Mouse (Mus musculus) thymus, postnatal 10 days (tissue): ENCODE measurements around the gene Ankrd10.
"Not testable (repeated sequence)": the region's sequence is repeated elsewhere in the genome, so short reads cannot be mapped to it uniquely, and the experiment has no call there.

Experiments used
- DNase-seq, 2 experiments: peaks; one replicate each; pipeline ENCODE4 v3.0.0; 2021; ENCODE audit warnings: low spot score in 2 of 2

Ankrd10 gene

DNA sequence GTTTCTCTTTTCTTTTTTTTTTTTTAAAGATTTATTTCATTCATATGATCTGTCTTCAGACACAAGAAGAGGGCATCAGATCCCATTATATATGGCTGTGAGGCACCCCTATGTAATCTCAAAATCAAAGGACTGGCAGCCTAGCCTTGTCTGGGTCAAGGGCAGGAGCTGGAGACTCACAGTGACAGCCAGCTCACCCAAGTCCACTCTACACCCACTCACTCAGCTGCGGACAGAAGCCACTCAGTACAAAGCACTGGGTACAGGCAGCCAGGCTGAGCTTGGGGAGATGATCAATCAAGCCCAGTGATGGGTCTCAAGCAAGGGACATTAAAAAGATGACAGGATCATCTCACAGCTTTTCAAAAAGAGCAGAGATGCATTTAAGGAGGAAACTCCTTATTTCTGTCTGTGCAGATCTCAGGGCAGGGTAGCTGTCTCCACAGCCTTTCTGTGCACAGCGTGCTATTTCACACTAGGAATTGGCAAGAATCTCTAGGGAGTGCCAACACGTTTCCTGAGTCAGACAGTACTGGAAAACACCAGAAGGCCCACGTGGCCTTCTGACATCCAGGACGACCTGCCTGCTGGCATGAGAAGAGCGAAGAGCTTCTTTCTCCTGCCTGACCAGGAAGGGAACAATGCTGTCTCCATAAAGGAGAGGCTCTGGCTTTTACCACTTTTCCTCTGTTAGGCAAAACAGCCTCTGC is 21.3 kb downstream of the Ankrd10 start:
- no peak for DNase-seq

DNA sequence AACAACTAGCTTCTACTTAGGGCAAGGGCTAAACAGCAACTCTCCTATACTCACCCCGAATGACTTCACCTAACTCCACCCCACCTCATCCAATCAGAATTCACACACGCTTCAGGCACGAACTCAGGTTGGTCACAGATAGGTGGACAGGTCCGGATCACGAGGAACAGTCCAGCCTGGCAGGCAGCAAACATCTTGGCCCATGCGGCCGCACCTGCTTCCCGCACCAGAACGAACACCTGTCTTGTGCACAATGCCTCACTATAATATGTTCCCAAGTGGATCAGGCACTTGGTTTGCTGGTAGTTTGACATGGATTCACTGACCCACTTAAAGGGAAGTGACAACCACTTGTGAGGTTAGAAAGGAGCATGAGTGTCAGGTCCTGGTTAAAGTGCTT is 26.7 kb downstream of the Ankrd10 start:
- DNase-seq = no peak

DNA sequence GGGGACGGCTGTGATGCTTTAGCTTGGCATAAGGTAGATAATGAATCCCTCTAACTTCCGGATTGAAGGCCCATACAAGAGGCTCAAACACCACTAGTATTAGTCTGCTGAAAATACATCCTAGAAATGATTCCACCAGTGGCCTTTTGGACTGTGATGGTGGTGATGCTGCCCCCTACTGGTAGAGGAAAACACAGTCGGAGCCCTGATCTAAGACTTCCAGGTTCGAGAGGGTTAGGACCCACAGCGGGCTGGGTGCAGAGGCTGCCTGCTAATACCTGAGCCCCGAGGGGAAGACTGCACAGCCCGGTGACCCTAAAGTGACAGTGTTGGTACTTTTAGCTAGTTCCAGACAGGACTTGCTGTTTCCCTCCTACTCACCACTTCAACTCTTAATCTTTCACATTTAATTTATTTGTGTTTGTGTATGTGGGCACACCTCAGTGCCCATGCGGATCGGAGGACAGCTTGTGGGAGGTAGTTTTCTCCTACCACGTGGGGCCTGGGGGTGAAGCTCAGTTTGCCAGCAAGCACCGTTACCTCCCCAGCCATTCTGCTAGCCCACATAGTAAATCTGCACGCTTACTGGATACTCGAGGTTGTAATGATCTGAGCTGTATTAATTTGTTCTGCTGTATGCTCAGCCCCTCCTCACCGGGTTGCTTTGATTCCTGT is 33.4 kb downstream of the Ankrd10 start:
- peak; percentile 51 to 82 for DNase-seq

DNA sequence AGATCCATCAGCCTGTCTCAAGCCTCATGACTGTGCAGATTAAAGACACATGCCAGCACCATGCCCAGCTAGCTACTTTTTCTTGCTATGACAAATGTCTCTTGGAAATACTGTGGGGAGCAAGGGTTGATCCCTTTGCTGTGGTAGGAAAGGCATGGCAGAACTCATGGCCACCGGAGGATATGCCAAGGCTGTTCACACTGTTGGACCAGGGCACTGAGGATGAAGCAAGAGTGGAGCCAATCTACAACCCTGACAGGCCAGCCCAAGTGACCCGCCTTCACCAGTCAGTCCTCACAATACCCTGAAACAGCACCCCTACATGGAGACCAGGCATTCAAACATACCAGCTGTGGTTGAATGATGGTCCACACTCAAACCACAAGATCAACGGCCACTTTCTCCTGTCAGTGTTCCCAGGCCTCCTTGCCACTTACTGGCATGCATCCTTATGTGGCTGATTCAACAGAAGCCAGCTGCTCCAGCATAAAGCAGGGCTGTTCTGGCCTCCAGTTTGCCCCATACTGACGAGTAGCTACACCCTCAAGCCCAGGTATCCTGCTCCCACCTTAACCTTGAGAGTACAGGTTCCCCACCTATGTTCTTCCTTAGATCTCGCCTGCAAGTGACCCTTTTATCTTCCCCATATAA is 35.1 kb downstream of the Ankrd10 start:
- DNase-seq = no peak

DNA sequence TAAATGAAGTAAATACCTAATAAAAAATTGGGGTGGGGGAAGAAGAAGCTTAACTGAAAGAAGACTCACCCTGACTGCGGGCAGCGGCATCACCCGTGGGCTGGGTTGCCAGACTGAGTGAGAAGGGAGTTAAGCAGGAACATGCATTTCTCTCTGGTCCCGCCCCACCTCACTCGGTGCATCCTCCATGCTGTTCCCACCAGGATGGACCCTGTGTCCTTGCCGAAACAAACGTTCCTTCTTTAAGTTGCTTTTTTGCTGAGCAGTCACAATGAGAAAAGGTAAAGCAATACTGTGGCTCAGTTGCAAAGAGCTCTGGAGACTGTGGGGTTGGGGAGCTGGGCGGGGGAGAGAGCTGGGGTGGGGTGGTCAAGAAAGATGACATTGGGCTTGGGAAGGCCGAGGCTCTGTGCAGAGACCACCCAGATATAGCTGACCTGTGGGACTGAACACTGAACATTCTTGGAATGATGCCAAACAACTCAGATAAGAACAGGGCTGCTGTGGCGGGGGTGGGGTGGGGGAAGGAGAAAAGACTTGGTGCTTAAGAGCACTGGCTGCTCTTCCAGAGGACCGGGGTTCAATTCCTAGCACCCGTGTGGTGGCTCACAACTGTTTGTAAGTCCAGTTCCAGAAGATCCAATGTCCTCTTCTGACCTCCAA is 42.2 kb downstream of the Ankrd10 start:
- DNase-seq = no peak

DNA sequence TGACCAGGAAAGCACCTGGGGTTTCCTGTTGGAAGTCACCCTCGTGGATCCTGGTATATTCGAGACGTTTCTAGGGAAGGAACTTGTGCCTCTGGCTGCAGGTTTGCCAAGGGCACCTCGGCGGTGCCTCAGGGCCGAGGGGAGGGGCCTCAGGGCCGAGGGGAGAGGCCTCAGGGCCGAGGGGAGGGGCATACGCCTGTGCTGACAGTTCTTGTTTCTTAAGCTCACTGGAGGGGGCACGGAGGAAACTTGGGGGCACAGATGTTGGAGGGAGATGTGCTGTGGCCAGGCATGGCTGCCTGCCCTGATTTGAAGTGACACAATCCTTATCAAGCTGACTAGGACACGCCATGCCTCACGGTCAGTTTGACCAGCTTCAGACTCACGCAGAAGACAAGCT is 43.3 kb downstream of the Ankrd10 start:
- DNase-seq = no peak

DNA sequence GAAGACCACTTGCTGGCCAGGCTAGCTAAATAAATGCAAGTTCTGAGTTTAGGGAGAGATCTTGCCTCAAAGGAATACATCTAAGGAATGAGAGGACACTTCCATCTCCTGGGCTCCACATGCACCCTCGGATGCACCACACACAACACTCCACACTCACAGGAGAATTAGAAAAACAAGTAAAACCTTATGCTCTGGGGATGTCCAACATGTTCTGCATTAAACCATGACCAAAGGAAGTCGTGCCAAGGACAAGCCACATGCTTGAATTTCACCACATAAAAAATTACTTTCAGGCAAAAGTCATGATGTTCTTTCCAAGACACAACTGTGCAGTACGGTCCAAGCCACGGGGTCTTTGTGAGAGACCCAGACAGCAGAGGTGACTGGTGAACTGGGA is 43.7 kb downstream of the Ankrd10 start:
- no peak for DNase-seq

DNA sequence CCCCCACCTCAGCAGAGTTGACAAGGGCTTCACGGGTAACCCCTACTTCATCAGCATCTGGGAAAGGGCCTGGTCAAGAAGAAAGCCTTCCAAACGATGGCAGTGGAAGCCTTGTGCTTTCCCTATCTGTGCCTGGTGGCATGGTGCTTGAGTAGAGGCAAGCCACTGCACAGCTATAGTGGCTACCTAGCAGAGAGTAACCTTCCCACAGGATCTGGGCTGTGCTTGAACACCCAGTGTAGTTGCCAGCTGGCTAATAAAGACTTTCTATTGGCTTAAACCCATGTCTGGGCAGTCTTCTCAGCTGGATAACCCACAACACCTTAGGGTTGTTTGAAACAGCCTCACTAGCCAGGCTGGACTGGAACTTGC is 49.2 kb downstream of the Ankrd10 start:
- DNase-seq = no peak

DNA sequence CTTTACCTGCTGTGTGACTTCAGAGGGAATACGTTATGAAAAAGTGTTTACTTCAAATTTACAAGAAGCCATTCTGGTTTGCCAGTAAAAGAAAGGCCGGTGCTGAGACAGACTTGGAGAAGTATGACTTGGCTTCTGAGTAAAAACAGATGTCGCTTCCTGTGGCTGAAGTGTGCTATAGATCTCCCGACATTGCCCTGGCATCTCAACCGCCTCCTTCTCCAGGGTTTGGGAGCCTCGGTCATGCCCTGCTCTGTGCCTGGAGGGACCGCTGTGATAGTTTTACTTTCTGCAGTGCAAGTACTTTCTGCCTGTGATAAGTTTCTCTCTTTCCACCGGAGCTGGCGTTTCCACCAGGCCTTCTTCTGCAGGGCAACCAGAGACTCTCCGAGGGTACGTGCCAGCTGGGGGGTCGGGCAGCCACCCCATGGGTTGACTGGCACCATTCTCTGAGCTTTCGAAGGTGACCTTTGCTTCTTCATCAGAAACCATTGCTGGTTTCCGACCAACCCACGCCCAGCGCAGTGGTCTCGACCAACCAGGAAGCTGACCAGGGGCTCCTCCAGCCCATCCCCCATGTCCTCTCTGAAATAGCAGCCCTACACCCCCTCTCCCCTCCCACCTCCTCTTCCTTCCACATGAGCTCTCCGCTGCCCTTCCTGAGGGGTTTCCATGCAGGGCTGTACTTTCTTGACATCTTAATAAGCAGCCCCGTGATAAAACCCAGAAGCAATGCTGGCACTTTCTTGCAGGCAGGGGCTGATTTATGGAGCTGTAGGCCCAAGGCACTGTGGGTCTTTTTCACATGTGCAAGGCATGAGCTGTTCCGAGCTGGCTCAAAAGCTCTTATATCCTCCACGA is 49.8 kb downstream of the Ankrd10 start:
- no peak for DNase-seq

DNA sequence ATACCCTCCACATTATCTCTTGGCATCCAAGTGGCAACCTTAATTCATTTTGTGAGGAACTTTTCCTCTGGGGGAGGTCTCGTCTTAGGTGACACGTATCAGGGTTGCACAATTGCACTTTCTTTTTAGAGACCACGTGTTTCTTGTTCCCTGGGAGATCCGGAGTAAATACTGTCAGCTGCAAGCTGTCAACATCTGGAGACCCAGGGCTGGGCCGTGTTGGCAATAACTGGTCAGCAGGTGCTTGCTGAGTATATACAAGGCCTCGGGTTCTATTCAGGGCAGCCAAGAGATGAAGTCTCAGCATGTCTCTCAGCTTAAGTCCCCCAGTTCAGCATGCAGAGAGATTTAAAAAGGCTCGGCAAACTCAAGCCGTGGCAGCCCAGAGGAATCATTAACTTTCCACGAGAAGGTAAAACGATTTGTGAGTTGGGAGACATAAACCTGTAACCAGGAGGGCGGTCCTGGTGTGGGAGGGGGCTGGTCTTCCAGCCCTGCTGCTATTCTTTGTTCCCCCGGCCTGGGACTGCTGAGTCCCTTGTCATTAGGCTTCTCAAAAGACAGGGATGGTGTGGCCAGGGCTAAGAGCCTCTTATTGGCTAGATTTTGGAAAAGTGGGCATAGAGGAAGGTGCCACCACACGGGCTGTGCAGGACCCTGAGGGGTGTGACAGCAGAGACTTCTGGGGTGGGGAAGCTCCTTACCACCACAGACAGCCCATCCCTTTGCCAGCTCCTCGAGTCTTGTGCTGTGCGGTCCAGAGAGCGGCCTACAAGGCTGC is 59.8 kb downstream of the Ankrd10 start:
- DNase-seq = no peak

DNA sequence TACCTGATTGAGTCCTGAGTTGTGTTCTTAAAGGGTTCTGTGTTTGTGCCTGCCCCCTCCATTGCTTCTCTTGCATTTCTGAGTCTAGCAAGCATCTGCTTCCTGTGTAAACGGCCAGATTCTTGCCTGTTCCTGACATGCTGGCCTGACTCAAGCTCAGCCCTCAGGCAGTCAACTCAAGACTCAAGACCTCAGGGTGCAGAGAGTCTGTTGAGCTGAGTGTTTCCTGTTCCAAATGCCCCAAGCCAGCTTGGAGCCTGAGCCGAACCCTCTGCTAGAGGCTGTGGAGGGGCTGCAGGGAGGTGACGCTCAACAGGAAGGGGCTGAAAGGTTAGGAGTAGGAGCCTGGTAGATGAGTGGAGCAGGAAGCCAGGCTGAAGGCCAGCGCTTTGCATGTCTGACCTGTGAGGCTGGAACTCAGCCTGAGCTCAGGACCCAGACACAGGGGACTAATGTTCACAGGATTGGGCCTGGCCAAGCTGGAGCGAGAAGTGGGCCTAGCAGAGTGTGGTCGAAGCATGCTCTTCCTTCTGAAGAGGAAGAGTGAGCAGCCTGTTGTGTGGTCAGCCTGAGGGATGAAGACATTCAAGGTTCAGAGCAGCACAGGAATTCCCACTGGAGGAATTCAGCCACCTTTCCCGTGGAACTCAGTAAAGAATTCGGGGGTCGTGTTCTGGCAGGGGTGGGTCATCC is 60.5 kb downstream of the Ankrd10 start:
- DNase-seq = peak in 1 of 2 experiments; percentile 34

DNA sequence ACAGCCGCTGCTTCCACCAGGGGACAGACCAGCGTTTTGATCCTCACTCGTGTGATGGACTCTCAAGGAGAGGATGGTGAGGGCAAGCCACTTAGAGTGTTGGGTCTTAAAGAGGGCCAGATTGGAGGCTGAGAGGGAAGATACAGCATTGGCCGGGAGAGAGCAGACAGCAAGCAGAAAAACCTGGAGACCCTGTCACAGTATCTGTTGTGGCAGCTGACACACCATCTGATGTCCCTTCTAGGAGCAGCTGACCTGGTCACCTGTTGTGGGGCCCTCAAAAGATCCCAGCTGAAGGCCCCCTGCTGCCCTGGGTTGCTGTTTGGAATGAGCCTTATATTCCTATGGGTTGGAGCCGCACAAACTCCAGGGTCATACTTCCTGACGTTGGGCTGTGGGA is 63.1 kb downstream of the Ankrd10 start:
- DNase-seq = no peak

DNA sequence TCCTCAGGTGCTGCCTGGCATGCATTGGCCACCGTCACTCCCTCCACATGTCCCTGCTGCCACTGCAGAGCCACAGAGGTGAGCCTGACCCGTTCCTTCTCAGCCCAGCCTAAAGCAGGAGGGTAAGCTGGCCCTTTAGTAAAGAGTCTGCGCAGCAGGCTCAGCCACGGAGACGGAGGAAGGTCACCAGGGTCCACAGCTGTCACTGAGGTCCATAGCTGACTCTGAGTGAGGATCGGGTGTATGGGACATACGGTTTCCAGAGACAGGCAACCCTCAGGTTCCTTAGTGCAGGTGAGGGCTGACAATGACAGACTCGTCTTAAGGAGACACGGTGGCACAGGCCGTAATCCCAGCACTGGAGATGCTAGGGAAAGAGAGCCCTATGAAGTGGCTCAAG is 63.6 kb downstream of the Ankrd10 start:
- DNase-seq = no peak

DNA sequence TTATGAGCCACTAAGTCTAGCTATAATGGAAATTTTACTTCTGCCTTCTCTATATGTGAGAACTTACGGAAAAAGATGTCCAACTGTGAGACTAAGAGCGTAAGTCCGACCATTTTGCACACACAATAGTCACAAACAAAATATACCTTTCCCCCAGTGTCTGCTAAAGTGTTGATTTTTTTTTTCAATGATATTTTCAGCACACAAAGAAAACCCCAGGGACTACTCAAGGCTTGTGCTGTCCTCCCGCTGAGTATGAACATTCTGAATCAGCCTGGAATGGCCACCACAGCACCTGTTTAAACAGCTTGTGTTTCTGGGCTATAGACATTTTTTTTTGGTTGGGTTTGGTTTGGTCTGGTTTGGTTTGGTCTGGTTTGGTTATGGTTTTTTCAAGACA is 64.8 kb downstream of the Ankrd10 start:
- no peak for DNase-seq

DNA sequence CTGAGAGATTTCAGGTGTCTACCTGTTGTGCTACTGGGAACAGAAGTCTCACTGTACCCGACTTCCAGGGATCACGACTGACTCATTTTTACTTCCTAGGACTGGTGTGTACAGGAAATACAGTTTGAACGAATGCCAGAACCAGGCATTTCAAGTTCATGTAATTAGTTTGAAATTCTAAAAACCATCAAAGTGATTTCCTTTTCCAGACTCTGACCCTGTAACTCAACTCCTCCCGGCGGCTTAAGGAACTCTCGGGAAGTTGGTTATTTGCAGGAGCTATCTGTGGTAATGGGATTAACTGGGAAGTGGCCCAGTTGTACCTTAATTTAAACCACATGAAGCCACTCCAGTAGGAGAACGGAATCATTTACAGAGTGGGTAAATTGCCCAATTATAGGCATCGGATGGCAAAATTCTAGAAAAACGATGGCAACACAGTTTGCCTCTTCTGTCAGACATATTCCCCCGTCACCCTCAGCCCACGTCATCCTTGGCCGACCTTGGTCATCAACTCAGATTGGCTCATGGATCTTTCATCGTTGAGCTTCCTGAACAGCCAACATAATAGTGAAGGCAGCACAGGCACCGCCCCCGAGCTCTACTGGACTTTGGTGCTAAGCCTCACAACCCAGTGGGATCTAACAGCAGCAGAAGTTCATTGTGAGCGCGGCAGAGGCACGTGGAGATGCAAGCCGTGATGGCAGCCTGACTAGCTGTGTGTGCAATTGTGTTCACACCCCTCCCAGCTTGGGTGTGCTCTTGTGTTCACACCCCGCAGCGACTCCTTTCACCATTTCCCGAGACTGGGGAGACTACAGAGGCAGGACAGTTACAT is 66.1 kb downstream of the Ankrd10 start:
- DNase-seq = no peak

DNA sequence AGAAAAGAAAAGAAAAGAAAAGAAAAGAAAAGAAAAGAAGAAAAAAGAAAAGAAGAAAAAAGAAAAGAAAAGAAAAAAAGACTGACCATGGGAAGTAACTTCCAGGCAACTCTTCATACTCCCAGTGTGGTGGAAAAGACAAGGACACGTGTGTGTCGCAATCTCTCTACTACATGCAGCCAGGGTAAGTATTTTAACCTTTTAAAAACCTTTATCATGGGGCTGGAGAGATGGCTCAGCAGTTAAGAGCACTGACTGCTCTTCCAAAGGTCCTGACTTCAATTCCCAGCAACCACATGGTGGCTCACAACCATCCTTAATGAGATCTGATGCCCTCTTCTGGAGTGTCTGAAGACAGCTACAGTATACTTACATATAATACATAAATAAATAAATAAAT is 67.4 kb downstream of the Ankrd10 start:
- DNase-seq = not testable (repeated sequence)

DNA sequence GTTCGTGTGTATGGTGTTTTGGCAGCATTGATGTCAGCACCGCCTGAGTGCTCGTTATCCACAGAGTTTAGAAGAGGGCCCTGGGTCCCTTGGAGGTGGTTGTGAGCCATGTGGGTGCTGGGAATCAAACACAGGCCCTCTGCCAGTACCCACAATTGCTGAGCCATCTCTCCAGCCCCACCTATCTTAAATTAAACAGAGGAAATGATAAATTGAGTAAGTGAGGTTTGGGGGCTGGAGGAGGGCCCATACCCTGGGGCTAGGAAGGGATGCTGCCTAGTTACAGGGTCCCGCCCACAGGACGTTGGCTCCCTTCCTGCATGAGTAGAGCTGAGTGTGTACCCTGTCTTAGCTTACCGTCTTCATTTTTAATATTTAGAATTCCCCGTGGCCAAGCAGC is 70.8 kb downstream of the Ankrd10 start:
- no peak for DNase-seq

DNA sequence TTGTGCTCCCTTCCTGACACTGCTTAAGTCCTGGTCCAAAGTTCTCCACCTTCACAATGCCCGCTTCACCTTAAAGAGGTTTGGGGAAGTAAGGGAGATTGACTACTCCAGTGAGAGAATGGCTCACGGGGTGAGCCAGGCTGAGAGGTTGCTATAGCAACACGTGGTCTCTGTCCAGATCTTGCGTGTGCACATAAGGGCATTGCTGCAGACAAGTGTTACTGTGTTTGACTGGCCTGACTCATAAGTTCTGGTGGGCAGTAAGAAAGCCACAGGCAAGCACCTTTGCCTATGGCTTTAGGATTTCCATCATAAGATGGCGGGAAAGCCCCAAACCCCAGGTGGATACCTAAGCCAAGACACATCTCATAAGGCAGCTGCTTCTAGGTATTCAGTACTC is 71.3 kb downstream of the Ankrd10 start:
- no peak for DNase-seq
